Mouse (Mus musculus): Measurements from ENCODE around the gene Sh3rf1. TPM values are rescaled to one million over a fixed set of nuclear protein-coding genes. Genes with fewer than 3 reads are reported as not detected.

Sh3rf1 gene
- polyA plus RNA-seq, 1 experiment: 5.5 TPM

- Histone ChIP-seq H3K4me1 (ENCODE audit: control insufficient read depth, insufficient read depth, low read length) (no peaks in the 10 kb centered on the region), H3K4me3 (replicated peaks; ENCODE audit: insufficient read depth, low read depth, low read length) (no peak overlapping the region), H3K27ac (ENCODE audit: insufficient read depth, low read length) (no peak overlapping the region), H3K27me3 (ENCODE audit: control insufficient read depth, insufficient read depth, low read length) (no peaks in the 10 kb centered on the region)
- TF ChIP-seq CTCF (IDR thresholded peaks at IDR 0.05; ENCODE audit: borderline replicate concordance, insufficient read depth, low read depth, low read length) (no peak), POLR2A (IDR thresholded peaks at IDR 0.05; ENCODE audit: borderline replicate concordance, insufficient read depth, low read length) (no peak)
- DNase-seq: no peak
- 85% methylated on average over 7 of the region's 7 CpGs for WGBS
Observed at GRCm38 (mm10) chr8:61342473-61343026, 118.9 kb downstream of the Sh3rf1 start.

GRCm38 (mm10) chr8:61344435-61344834, 120.8 kb downstream of the Sh3rf1 start:
- WGBS: 89% methylated on average over 2 of the region's 2 CpGs
- H3K27ac ChIP-seq (ENCODE audit: insufficient read depth, low read length): no peak overlapping the region
- TF ChIP-seq POLR2A (IDR thresholded peaks at IDR 0.05; ENCODE audit: borderline replicate concordance, insufficient read depth, low read length): no peak
- TF ChIP-seq CTCF (IDR thresholded peaks at IDR 0.05; ENCODE audit: borderline replicate concordance, insufficient read depth, low read depth, low read length): no peak
- H3K27me3 ChIP-seq (ENCODE audit: control insufficient read depth, insufficient read depth, low read length): no peaks in the 10 kb centered on the region
- DNase-seq: no peak
- no peaks in the 10 kb centered on the region for H3K4me1 ChIP-seq (ENCODE audit: control insufficient read depth, insufficient read depth, low read length)
- H3K4me3 ChIP-seq (replicated peaks; ENCODE audit: insufficient read depth, low read depth, low read length): no peak overlapping the region

GRCm38 (mm10) chr8:61346941-61347340, 123.3 kb downstream of the Sh3rf1 start:
- Histone ChIP-seq H3K4me3 (replicated peaks; ENCODE audit: insufficient read depth, low read depth, low read length) (no peak overlapping the region), H3K4me1 (ENCODE audit: control insufficient read depth, insufficient read depth, low read length) (no peaks in the 10 kb centered on the region), H3K27ac (ENCODE audit: insufficient read depth, low read length) (no peak overlapping the region), H3K27me3 (ENCODE audit: control insufficient read depth, insufficient read depth, low read length) (no peaks in the 10 kb centered on the region)
- 92% methylated on average over 6 of the region's 6 CpGs for WGBS
- no peak for DNase-seq
- TF ChIP-seq CTCF (IDR thresholded peaks at IDR 0.05; ENCODE audit: borderline replicate concordance, insufficient read depth, low read depth, low read length) (no peak), POLR2A (IDR thresholded peaks at IDR 0.05; ENCODE audit: borderline replicate concordance, insufficient read depth, low read length) (no peak)

- H3K4me1 ChIP-seq (ENCODE audit: control insufficient read depth, insufficient read depth, low read length): no peaks in the 10 kb centered on the region
- DNase-seq: no peak
- no peaks in the 10 kb centered on the region for H3K27me3 ChIP-seq (ENCODE audit: control insufficient read depth, insufficient read depth, low read length)
- H3K4me3 ChIP-seq (replicated peaks; ENCODE audit: insufficient read depth, low read depth, low read length): no peak overlapping the region
- TF ChIP-seq POLR2A (IDR thresholded peaks at IDR 0.05; ENCODE audit: borderline replicate concordance, insufficient read depth, low read length) (no peak), CTCF (IDR thresholded peaks at IDR 0.05; ENCODE audit: borderline replicate concordance, insufficient read depth, low read depth, low read length) (no peak)
- WGBS: 98% methylated on average over 6 of the region's 6 CpGs
- no peak overlapping the region for H3K27ac ChIP-seq (ENCODE audit: insufficient read depth, low read length)
Observed at GRCm38 (mm10) chr8:61347526-61347925, 123.9 kb downstream of the Sh3rf1 start.

- Histone ChIP-seq H3K4me1 (ENCODE audit: control insufficient read depth, insufficient read depth, low read length) (no peaks in the 10 kb centered on the region), H3K27me3 (ENCODE audit: control insufficient read depth, insufficient read depth, low read length) (no peaks in the 10 kb centered on the region), H3K27ac (ENCODE audit: insufficient read depth, low read length) (no peak overlapping the region), H3K4me3 (replicated peaks; ENCODE audit: insufficient read depth, low read depth, low read length) (no peak overlapping the region)
- WGBS: 66% methylated on average over 5 of the region's 5 CpGs
- TF ChIP-seq POLR2A (IDR thresholded peaks at IDR 0.05; ENCODE audit: borderline replicate concordance, insufficient read depth, low read length) (no peak), CTCF (IDR thresholded peaks at IDR 0.05; ENCODE audit: borderline replicate concordance, insufficient read depth, low read depth, low read length) (no peak)
- no peak for DNase-seq
Observed at GRCm38 (mm10) chr8:61348029-61348428, 124.4 kb downstream of the Sh3rf1 start.

GRCm38 (mm10) chr8:61348518-61348917, 124.8 kb downstream of the Sh3rf1 start:
- no peak overlapping the region for H3K27ac ChIP-seq (ENCODE audit: insufficient read depth, low read length)
- no peaks in the 10 kb centered on the region for H3K4me1 ChIP-seq (ENCODE audit: control insufficient read depth, insufficient read depth, low read length)
- H3K27me3 ChIP-seq (ENCODE audit: control insufficient read depth, insufficient read depth, low read length): no peaks in the 10 kb centered on the region
- no peak for TF ChIP-seq CTCF (IDR thresholded peaks at IDR 0.05; ENCODE audit: borderline replicate concordance, insufficient read depth, low read depth, low read length)
- no peak for TF ChIP-seq POLR2A (IDR thresholded peaks at IDR 0.05; ENCODE audit: borderline replicate concordance, insufficient read depth, low read length)
- WGBS: 64% methylated on average over 8 of the region's 8 CpGs
- DNase-seq: no peak
- H3K4me3 ChIP-seq (replicated peaks; ENCODE audit: insufficient read depth, low read depth, low read length): no peak overlapping the region

- no peak for DNase-seq
- Histone ChIP-seq H3K27ac (ENCODE audit: insufficient read depth, low read length) (no peak overlapping the region), H3K4me3 (replicated peaks; ENCODE audit: insufficient read depth, low read depth, low read length) (no peak overlapping the region), H3K27me3 (ENCODE audit: control insufficient read depth, insufficient read depth, low read length) (no peaks in the 10 kb centered on the region), H3K4me1 (ENCODE audit: control insufficient read depth, insufficient read depth, low read length) (no peaks in the 10 kb centered on the region)
- TF ChIP-seq POLR2A (IDR thresholded peaks at IDR 0.05; ENCODE audit: borderline replicate concordance, insufficient read depth, low read length) (no peak), CTCF (IDR thresholded peaks at IDR 0.05; ENCODE audit: borderline replicate concordance, insufficient read depth, low read depth, low read length) (no peak)
- WGBS: 84% methylated on average over 9 of the region's 9 CpGs
Observed at GRCm38 (mm10) chr8:61350443-61350842, 126.8 kb downstream of the Sh3rf1 start.

GRCm38 (mm10) chr8:61351638-61352037, 128.0 kb downstream of the Sh3rf1 start:
- DNase-seq: peak in 1 of 2 experiments; percentile 5

More at GRCm38 (mm10) chr8:61351638-61352037, 128.0 kb downstream of the Sh3rf1 start:
- Histone ChIP-seq H3K4me1 (ENCODE audit: control insufficient read depth, insufficient read depth, low read length) (no peaks in the 10 kb centered on the region), H3K4me3 (replicated peaks; ENCODE audit: insufficient read depth, low read depth, low read length) (no peak overlapping the region), H3K27me3 (ENCODE audit: control insufficient read depth, insufficient read depth, low read length) (no peaks in the 10 kb centered on the region), H3K27ac (ENCODE audit: insufficient read depth, low read length) (no peak overlapping the region)
- TF ChIP-seq CTCF (IDR thresholded peaks at IDR 0.05; ENCODE audit: borderline replicate concordance, insufficient read depth, low read depth, low read length): no peak
- no peak for TF ChIP-seq POLR2A (IDR thresholded peaks at IDR 0.05; ENCODE audit: borderline replicate concordance, insufficient read depth, low read length)
- WGBS: 91% methylated on average over 5 of the region's 5 CpGs
